Mouse (Mus musculus) erythroblast, embryonic 14.5 days (primary cell): Measurements from ENCODE around the gene Zfhx3. TPM values are rescaled to one million over a fixed set of nuclear protein-coding genes. Genes with fewer than 3 reads are reported as not detected.

Source experiments
- H3K27me3 ChIP-seq: 2 replicates; pipeline ENCODE4 v1.6.1; 2012; ENCODE audit warnings: inconsistent platforms; ENCODE audit not compliant: control insufficient read depth
- H3K36me3 ChIP-seq: 2 replicates; pipeline ENCODE4 v1.6.1; 2012; ENCODE audit warnings: mild to moderate bottlenecking, inconsistent platforms; ENCODE audit not compliant: control insufficient read depth
- H3K4me1 ChIP-seq: 2 replicates; pipeline ENCODE4 v1.6.1; 2012; ENCODE audit warnings: inconsistent platforms; ENCODE audit not compliant: control insufficient read depth
- H3K4me3 ChIP-seq: replicated peaks from 2 replicates; pipeline ENCODE3; 2012; ENCODE audit warnings: moderate library complexity, mild to moderate bottlenecking, inconsistent platforms
- H3K9me3 ChIP-seq: 2 replicates; pipeline ENCODE4 v1.6.1; 2012; ENCODE audit warnings: low read length, inconsistent platforms, mixed read lengths; ENCODE audit not compliant: control insufficient read depth
- GATA1 ChIP-seq: IDR thresholded peaks from 2 replicates; pipeline ENCODE4 v1.6.1; 2012; ENCODE audit warnings: low read length, inconsistent platforms, mixed read lengths
- TAL1 ChIP-seq: IDR thresholded peaks from 3 replicates; pipeline ENCODE4 v1.6.1; 2012; ENCODE audit warnings: low read length, inconsistent platforms, mixed read lengths
- polyA plus RNA-seq: library from polyadenylated mRNA; stranded (reverse); fragments of >175 nt; gene quantifications from 2 replicates; pipeline ENCODE4 v1.2.3, GENCODE M21; 2012

The Zfhx3 gene
- polyA plus RNA-seq, 1 experiment, result 0.03 TPM

GRCm38 (mm10) chr8:107980618-107981017 lies 38.2 kb downstream of the Zfhx3 start:
- no peaks in the 10 kb centered on the region for H3K36me3 ChIP-seq
- H3K4me1 ChIP-seq, result no peaks in the 10 kb centered on the region
- no peak for TF ChIP-seq TAL1
- no peak overlapping the region for H3K4me3 ChIP-seq
- H3K27me3 ChIP-seq, result no peaks in the 10 kb centered on the region
- H3K9me3 ChIP-seq, result no peaks in the 10 kb centered on the region

- H3K9me3 ChIP-seq, result peaks cover 6% of the 10 kb centered on the region
- TF ChIP-seq GATA1 (no peak), TAL1 (no peak)
- no peaks in the 10 kb centered on the region for H3K4me1 ChIP-seq
- H3K4me3 ChIP-seq, result no peak overlapping the region
- H3K27me3 ChIP-seq, result no peaks in the 10 kb centered on the region
- no peaks in the 10 kb centered on the region for H3K36me3 ChIP-seq
Measured at GRCm38 (mm10) chr8:107986629-107987028, 44.2 kb downstream of the Zfhx3 start.

GRCm38 (mm10) chr8:107998874-107999273 lies 56.4 kb downstream of the Zfhx3 start:
- TF ChIP-seq GATA1, result no peak
- TF ChIP-seq TAL1, result no peak
- H3K36me3 ChIP-seq, result no peaks in the 10 kb centered on the region

GRCm38 (mm10) chr8:108011516-108011915 lies 69.1 kb downstream of the Zfhx3 start:
- no peaks in the 10 kb centered on the region for H3K27me3 ChIP-seq
- TF ChIP-seq GATA1 (no peak), TAL1 (no peak)
- no peaks in the 10 kb centered on the region for H3K36me3 ChIP-seq
- H3K9me3 ChIP-seq, result no peaks in the 10 kb centered on the region; the same call in 1 of the 2 replicates
- H3K4me3 ChIP-seq, result no peak overlapping the region
- H3K4me1 ChIP-seq, result no peaks in the 10 kb centered on the region

More at GRCm38 (mm10) chr8:107998874-107999273, 56.4 kb downstream of the Zfhx3 start:
- H3K9me3 ChIP-seq, result peaks cover 10% of the 10 kb centered on the region; the same call in 1 of the 2 replicates
- no peaks in the 10 kb centered on the region for H3K27me3 ChIP-seq
- H3K4me1 ChIP-seq, result no peaks in the 10 kb centered on the region
- H3K4me3 ChIP-seq, result no peak overlapping the region

GRCm38 (mm10) chr8:108017727-108018126 lies 75.3 kb downstream of the Zfhx3 start:
- H3K4me1 ChIP-seq, result no peaks in the 10 kb centered on the region
- H3K4me3 ChIP-seq, result no peak overlapping the region
- no peaks in the 10 kb centered on the region for H3K36me3 ChIP-seq
- TF ChIP-seq GATA1, result no peak
- TF ChIP-seq TAL1, result no peak
- no peaks in the 10 kb centered on the region; the same call in 1 of the 2 replicates for H3K9me3 ChIP-seq
- no peaks in the 10 kb centered on the region for H3K27me3 ChIP-seq

- H3K36me3 ChIP-seq, result no peaks in the 10 kb centered on the region
- H3K9me3 ChIP-seq, result peaks cover 2% of the 10 kb centered on the region; the same call in 1 of the 2 replicates
- H3K27me3 ChIP-seq, result no peaks in the 10 kb centered on the region
- no peak for TF ChIP-seq TAL1
- no peak for TF ChIP-seq GATA1
- no peaks in the 10 kb centered on the region for H3K4me1 ChIP-seq
- no peak overlapping the region for H3K4me3 ChIP-seq
Measured at GRCm38 (mm10) chr8:108019651-108020050, 77.2 kb downstream of the Zfhx3 start.

GRCm38 (mm10) chr8:108022404-108022803 lies 80.0 kb downstream of the Zfhx3 start:
- Histone ChIP-seq H3K4me1 (no peaks in the 10 kb centered on the region), H3K9me3 (peaks cover 7% of the 10 kb centered on the region), H3K27me3 (no peaks in the 10 kb centered on the region), H3K4me3 (no peak overlapping the region), H3K36me3 (no peaks in the 10 kb centered on the region)
- no peak for TF ChIP-seq GATA1
- no peak for TF ChIP-seq TAL1

GRCm38 (mm10) chr8:108024331-108024730 lies 81.9 kb downstream of the Zfhx3 start:
- Histone ChIP-seq H3K9me3 (peaks cover 14% of the 10 kb centered on the region), H3K4me1 (no peaks in the 10 kb centered on the region), H3K36me3 (no peaks in the 10 kb centered on the region), H3K27me3 (no peaks in the 10 kb centered on the region), H3K4me3 (no peak overlapping the region)
- TF ChIP-seq TAL1, result no peak
- no peak for TF ChIP-seq GATA1

- no peaks in the 10 kb centered on the region for H3K4me1 ChIP-seq
- TF ChIP-seq TAL1 (no peak), GATA1 (no peak)
- peaks cover 14% of the 10 kb centered on the region for H3K9me3 ChIP-seq
- no peaks in the 10 kb centered on the region for H3K36me3 ChIP-seq
- no peaks in the 10 kb centered on the region for H3K27me3 ChIP-seq
- no peak overlapping the region for H3K4me3 ChIP-seq
Measured at GRCm38 (mm10) chr8:108025249-108025648, 82.8 kb downstream of the Zfhx3 start.
